Mouse (Mus musculus) adrenal gland, postnatal 10 days (tissue): ENCODE measurements at regions not wholly inside any gene's neighbourhood (a gene's known extent, or its start where the extent isn't known, plus 50 kb on each side); places are given as distances from the start of the nearest gene placed in this dataset.
A peak's percentile ranks its signal among the peaks of the same experiment; 100 is the strongest.

Experiments used
- DNase-seq: peaks from one replicate; pipeline ENCODE4 v3.0.0; 2021; ENCODE audit warnings: mixed read lengths

GRCm38 (mm10) chr12:92152043-92152921 lies 303.3 kb upstream of the Sel1l start:
- DNase-seq, result peak; percentile 16

- DNase-seq, result no peak
These were observed 288.6 kb upstream of the Sel1l start for GRCm38 (mm10) chr12:92137539-92137938.

GRCm38 (mm10) chr12:92127648-92128047 lies 278.7 kb upstream of the Sel1l start:
- no peak for DNase-seq

GRCm38 (mm10) chr12:92120164-92120815 lies 271.3 kb upstream of the Sel1l start:
- no peak for DNase-seq

- no peak for DNase-seq
These were observed 260.7 kb upstream of the Sel1l start for GRCm38 (mm10) chr12:92109615-92110014.

- DNase-seq, result no peak
These were observed 251.1 kb upstream of the Sel1l start for GRCm38 (mm10) chr12:92100080-92100479.

- DNase-seq, result no peak
These were observed 243.9 kb upstream of the Sel1l start for GRCm38 (mm10) chr12:92092794-92093365.

- no peak for DNase-seq
These were observed 224.3 kb upstream of the Sel1l start for GRCm38 (mm10) chr12:92073209-92073608.

GRCm38 (mm10) chr12:92062731-92063130 lies 213.8 kb upstream of the Sel1l start:
- DNase-seq, result no peak

- peak; percentile 36 for DNase-seq
These were observed 191.5 kb upstream of the Sel1l start for GRCm38 (mm10) chr12:92040481-92040880.

GRCm38 (mm10) chr12:92029192-92029591 lies 180.2 kb upstream of the Sel1l start:
- no peak for DNase-seq

- no peak for DNase-seq
These were observed 179.4 kb upstream of the Sel1l start for GRCm38 (mm10) chr12:92028354-92028753.

GRCm38 (mm10) chr12:92024461-92025218 lies 175.7 kb upstream of the Sel1l start:
- DNase-seq, result no peak

GRCm38 (mm10) chr12:92019593-92020224 lies 170.8 kb upstream of the Sel1l start:
- DNase-seq, result no peak

GRCm38 (mm10) chr12:92015373-92015772 lies 166.4 kb upstream of the Sel1l start:
- no peak for DNase-seq

GRCm38 (mm10) chr12:92013979-92014378 lies 165.0 kb upstream of the Sel1l start:
- DNase-seq, result no peak

- peak; percentile 65 for DNase-seq
These were observed 164.3 kb upstream of the Sel1l start for GRCm38 (mm10) chr12:92013244-92013643.

- DNase-seq, result no peak
These were observed 155.6 kb upstream of the Sel1l start for GRCm38 (mm10) chr12:92004391-92005094.

- no peak for DNase-seq
These were observed 150.1 kb upstream of the Sel1l start for GRCm38 (mm10) chr12:91999031-91999430.

- DNase-seq, result no peak
These were observed 148.4 kb upstream of the Sel1l start for GRCm38 (mm10) chr12:91997404-91997803.

- DNase-seq, result peak; percentile 11
These were observed 146.6 kb upstream of the Sel1l start for GRCm38 (mm10) chr12:91995545-91995944.
